Mouse (Mus musculus): ENCODE data around the gene Rnf224.

The Rnf224 gene

DNA sequence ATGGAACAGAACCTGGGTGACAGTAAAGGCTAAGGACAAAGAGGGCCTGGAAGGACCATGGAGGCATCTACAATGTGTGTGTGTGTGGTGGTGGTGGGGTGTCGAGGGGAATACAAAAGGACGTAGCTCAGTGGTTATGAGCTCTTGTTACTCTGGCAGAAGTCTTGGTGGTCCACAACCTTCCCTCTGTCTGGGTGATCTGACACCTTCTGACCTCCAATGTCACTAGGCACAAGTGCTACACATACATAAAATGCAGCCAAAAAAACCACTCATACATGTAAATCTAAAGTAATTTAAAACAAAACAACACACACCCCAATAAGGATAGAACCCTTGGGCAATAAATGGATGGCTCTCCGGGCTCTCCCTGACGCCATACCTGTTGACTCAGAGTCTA lies 9.2 kb downstream of the Rnf224 start:
- DNase-seq (ENCODE audit: low read depth, low spot score): no peak

DNA sequence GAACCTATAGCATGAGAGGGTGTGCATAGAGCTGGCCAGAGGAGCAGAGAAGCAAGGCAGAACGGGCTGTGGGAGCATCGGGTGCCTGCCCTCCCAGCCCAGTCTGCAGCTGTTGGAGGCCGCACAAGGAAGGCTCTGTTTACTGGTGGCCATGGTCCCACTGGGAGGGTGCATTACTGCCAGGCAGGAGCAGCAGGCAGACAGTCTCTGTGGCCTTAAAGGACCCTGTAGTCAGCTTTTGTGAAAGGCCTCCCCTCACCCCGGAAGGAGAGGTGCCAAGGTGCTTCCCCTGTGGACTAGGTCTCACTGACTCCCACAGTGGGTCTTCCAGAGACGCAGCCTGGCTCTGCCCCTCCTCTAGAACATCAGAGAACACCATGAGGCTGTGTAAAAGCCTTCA lies 9.7 kb downstream of the Rnf224 start:
- peak; percentile 80 for DNase-seq (ENCODE audit: low read depth, low spot score)

DNA sequence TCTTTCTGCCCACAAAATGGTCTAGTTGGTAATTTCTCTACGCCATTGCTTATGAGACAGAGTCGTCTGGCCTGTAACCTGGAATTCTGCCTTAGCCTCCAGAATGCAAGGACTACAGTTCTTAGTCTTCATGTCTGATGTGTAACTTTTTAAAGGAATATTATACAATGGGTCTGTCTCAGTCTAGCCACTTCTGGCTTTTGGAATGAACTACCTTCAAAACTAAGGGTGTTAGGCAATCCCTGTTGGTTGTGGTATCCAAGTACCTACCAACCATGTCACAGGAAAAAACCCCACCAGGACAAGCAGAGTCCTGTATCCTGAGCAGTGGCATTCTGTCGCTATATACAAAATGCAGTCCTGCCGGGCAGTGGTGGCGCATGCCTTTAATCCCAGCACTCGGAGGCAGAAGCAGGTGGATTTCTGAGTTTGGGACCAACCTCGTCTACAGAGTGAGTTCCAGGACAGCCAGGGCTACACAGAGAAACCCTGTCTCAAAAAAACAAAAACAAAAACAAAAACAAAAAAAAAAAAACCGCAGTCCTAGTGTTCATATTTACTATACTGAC lies 10.7 kb downstream of the Rnf224 start:
- DNase-seq (ENCODE audit: low read depth, low spot score): no peak

DNA sequence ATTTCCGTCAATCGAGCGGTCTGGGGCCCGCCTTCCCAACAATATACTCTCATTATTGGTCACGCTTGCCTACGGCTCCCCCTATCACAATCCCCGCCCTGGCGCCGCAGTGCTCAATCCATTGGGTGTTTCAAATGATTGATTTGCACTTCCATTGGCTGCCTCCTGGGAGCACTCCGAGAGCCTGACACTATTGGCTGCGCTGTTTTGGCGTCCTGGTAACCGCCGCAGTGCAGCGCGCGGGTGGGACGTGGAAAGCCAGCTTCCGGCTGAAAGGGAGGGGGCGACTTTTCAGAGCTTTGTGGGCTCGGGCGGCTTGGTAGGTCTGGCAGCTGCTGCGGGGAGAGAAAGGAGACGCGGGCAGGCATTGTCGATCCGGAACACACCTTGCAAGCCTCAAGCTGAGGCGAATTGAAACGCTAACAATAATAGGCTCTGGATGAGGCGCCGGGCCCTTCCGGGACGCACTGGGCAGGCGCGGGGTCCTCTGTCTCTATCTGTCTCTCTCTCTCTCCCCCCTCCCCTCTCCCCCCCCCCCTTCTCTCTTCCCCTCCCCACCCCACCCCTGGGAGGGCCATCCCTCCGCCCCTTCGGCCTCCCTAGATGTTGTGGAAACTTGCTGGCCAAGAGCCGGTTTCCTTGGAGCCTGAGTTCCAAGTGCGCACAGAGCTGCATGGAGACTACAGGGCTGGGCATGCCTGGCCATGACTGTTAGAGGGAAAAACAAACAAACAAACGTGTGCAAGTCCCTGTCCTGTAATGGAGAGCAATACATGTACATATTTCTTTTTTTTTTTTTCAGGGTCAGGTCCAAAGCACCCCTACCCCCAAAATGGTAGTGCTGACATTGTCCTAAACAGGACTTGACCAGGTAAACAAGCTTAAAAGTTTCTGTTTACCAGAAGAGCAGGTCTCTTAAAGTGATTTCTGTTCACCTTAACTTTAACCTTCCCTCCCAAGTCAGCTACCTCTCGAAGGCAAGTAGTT lies 11.5 kb downstream of the Rnf224 start:
- DNase-seq (ENCODE audit: low read depth, low spot score): peak; percentile 100

DNA sequence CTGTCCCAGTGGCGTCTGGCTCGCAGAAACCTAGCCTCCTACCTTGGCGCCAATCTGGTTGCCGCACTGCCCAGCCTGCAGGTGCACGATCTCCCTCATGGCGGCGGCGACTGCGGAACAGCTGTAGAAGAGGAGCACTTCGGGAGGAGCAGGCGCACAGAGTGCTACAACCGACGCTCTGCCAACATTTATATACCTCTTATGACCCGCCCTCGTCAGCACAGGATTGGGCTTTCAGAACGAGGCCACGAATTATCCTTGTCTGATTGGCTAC lies 12.2 kb downstream of the Rnf224 start, which contains the start of gene Tubb4b:
Gene Tubb4b, minus strand, starts transcription at position 211 of the 274 bp plus-strand sequence.
- DNase-seq (ENCODE audit: low read depth, low spot score): no peak

DNA sequence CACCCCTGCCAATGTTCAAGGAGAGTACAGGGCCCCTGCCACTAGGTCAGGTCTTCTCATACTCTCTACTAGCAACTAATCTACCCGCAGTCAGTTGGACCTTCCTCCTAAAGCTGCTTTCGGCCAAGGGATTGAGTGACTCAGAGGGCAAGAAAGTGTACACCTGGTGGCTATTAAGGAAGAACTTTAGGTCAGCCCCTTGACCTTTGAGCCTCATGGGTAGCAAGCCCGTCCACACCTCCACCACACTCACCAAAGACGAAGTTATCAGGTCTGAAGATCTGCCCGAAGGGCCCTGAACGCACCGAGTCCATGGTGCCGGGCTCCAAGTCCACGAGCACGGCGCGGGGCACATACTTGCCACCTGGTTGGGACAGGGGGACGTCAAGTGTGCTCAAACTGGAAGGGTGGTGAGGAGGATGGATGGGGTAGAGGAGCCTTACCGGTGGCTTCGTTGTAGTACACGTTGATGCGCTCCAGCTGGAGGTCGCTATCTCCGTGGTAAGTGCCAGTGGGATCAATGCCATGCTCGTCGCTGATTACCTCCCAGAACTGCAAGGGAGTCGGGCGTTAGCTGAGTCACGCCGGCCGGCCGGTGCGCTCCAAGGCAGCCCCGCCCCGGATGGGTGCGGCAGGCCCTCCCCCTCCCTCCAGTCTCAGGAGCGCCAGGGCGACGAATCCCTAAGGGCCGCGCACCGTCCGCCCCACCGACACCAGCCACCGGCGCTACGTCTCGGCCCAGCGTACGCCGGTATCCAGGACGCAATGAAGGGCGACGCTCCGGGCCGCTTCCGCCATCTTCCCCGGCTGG lies 12.7 kb downstream of the Rnf224 start:
- peak; percentile 86 for DNase-seq (ENCODE audit: low read depth, low spot score)

DNA sequence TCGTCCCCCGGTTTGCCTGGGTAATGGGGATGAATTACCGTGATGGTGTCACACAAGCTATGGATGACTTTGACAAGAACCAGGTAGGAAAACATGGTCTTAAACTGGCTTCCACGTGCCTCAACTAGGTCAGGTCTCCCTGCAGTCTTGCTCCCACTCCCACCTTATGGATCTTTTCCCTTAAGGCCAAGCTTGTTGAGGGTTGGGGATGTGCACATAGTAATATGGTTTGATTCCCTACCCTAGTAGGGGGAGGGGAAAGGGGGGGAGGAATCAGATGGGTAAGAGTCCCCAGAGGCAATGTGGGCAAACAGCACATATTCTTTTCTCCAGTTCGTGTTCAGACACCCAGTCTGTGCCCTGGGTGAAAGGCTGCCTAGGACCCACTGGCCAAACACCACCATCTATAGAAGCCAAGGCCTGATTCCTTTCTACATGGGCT lies 15.2 kb downstream of the Rnf224 start:
- no peak for DNase-seq (ENCODE audit: low read depth, low spot score)

DNA sequence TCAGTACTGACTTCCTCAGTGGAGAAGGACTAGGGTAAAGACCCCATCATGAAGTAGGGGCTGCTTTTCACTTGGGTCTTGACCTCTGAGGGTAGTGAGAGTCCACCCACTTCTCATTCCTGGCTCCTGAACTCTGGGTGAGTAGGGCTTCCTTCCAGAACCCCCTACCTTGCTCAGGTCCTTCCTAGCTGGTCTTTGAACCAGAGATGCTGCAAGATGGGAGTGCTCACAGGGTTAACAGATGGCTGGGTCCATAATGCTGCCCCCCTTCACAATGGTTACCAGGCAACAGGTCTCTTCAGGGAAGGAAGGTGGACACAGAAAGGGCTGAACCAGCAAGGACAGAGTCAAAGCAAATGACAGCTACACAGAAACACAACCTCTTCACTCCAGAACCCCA lies 18.1 kb downstream of the Rnf224 start, which contains the start of gene Fam166a:
Gene Fam166a, plus strand, starts transcription at position 301 of the 400 bp plus-strand sequence.
- no peak for DNase-seq (ENCODE audit: low read depth, low spot score)

DNA sequence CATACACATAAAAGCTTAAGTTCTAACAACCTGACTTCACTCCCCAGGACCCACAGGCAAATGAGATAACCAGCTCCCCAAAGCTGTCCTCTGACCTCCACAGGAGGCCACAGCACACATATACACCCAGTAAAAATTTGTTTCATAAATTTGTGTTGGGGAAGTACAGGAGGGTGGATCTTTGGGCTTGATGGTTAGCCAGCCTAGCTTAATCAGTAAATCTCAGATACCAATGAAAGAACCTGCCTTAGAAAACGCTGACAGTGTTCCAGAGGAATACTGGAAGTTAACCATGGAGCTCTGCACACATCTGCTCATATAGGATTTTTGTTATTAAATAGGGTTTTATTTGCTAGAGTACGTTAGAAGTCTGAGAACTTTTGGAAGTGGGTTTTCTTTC lies 18.9 kb downstream of the Rnf224 start:
- no peak for DNase-seq (ENCODE audit: low read depth, low spot score)

DNA sequence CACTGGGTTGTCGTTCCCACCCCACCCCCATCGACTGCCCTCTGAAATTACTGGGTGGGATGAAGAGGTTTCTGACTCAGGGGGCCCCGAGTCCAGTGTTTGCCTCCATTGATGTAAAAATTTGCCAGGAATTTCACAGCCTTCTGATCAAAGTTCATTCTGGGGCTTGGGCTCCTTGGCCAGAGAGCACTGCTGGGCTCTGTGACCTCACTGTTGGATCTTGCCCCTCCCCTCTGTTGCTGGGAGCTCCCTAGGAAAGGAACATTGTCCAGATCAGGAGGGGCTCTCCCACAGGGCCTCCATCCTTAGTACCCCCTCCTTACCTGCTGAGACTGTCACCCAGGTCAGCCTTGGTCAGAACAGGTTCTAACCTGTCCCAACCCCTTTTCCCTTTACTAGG lies 22.1 kb downstream of the Rnf224 start, which contains the start of gene Stpg3:
Gene Stpg3, minus strand, starts transcription at position 194 of the 400 bp plus-strand sequence.
- DNase-seq (ENCODE audit: low read depth, low spot score): no peak

DNA sequence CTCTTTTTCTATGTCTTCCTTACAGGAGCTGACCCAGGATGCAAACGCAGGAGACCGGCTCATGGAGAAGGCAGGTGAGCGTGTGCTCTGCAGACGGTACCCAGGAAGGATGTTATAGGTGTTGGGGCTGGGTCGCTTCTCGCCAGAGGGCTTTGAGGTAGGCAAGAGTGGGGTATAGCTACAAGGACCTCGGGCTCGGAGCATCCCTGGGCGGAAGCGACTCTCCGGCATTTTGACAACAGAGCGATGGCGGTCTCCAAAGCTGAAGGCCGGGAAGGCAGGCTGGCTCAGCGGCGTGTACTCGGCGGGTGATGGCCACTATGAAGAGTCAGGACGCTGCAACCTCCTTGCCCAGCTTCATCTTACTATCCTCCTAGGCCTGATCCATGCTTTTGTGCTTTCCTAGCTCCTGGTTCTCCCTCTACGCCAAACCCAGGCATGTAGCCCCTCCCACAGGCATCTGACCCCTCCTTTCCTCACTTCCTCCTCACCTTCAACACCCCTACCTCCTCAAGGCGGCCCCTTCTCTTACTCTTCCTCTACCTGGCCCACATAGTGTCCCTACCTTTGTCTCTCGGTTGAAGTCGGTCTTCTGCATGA lies 23.2 kb downstream of the Rnf224 start:
- DNase-seq (ENCODE audit: low read depth, low spot score): no peak

DNA sequence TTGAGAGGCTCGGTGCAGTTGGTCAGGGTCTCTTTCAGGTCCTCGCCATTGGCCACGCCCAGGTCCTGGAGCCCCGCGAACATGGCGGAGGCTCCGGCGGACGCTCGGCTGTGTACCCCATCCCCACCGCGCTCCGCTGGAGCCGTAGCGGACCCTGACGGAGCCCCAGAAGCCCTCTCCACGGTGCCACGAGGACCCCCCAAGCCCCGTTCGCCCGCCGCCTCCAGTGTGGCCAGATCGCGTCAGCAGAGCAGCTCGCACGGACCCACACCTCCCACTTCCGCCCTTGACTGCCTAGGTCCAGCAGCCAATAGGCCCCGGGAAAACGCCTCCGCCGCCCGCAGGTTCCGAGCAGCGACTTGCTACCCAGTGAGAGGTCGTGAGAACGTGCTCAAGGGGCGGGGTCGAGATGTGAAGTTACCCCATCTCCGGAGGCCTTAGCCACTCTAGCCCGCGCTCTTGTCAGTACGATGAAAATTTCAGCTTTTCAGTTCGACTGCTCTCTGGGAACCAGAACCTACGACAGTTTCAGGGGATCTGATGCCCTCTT lies 25.4 kb downstream of the Rnf224 start, which contains the start of gene Nelfb:
Gene Nelfb, minus strand, starts transcription at position 369 of the 550 bp plus-strand sequence.
- peak; percentile 75 for DNase-seq (ENCODE audit: low read depth, low spot score)

DNA sequence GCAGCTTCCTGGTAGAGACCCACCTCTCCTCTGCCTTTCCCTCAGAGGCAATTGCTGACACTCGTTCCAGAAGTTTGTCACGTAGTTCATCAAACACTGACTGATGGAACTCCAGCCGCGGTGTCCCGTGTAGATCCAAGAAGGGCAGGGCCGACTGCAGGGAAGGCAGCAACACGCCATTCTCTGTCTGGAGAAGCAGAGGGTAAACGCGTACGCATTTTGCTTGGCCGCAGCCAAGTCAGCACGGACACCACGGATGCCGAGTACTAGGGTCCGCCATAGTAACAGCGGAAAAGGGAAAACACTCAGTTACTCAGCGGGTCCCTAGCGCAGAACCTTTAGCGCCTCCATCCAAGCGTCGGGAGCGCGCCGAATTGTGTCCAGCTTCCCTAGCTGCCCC lies 25.9 kb downstream of the Rnf224 start:
- DNase-seq (ENCODE audit: low read depth, low spot score): no peak

DNA sequence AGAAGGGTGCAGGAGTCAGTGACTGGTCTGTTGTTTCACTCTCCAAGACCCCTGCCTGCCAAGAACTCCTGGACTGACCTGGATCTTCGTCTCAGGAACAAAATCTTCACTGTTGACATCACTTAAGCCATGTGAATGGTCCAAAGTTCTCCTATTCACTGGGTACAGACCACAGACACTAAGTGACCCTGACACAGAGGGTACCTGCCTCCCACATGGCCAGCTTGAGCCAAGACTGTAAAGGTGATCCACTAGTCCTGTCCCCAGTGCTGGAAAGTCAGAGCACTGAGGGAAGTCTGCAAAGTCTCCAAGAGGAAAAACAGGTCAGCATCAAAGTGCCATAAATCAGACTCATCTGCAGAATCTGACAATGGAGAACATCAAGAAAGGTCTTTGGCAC lies 29.0 kb downstream of the Rnf224 start:
- DNase-seq (ENCODE audit: low read depth, low spot score): no peak

DNA sequence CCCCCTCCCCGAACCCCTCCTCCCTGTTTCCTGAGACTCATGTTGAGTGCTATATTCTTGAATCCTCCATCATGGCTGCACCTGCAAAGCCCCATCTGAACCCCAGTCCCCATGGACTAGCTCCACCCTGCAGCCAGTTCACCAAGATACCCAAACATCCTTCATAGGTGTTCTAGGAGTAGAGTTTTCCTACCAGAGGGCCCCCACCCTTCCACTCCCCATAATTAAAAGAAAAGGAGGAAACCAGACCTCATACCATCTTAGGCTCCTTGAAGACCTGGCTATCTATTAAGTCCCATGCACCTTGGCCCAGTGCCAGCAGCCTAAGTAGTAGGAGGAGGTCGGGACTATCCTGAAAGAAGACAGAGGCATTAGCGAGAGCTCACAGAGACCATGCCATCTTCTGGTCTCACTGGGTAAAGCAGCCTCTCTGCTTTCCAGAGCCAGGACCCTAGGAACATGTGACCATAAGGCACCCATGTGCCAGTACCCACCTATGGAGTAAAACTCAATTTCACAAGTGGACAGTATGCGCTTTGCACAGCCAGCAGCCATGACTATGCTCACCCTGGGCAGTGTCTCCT lies 32.9 kb downstream of the Rnf224 start:
- DNase-seq (ENCODE audit: low read depth, low spot score): no peak

DNA sequence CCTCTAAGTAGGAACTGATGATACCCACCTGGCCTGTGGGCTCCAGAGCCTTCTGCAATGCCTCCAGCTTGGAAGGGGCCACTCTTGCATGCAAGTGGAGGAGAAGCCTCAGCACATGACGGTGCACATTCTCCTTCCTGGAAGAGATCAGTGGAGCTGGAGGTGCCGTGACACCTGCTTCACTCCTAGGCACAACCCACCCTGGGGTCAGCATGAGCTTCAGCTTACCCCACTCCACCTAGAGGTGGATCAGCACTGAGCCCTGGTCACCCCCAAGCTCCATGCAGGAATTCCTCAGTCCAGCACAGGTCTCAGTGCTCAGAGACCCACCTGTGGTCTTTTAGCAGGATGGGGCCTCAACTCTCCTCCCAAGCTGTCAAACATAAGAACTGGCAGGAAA lies 36.0 kb downstream of the Rnf224 start:
- no peak for DNase-seq (ENCODE audit: low read depth, low spot score)

DNA sequence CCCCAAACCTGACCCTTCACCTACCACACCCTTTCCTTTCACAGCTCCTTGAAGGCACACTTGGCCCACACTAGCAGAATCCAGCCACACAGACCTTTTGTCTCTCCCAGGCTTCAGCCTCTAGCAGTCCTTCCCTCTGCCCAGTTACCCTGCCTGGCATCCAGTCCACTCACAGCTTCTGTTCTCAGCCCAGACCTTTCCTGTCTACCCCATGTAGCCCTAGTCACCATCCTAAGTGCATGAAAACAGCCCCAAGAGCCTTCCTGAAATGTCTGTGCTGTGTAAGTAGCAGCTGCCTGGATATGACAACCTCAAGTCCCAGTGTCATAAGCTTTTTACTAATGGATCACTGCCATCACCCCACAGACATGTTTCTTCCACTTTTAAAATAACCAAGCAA lies 38.6 kb downstream of the Rnf224 start:
- no peak for DNase-seq (ENCODE audit: low read depth, low spot score)

DNA sequence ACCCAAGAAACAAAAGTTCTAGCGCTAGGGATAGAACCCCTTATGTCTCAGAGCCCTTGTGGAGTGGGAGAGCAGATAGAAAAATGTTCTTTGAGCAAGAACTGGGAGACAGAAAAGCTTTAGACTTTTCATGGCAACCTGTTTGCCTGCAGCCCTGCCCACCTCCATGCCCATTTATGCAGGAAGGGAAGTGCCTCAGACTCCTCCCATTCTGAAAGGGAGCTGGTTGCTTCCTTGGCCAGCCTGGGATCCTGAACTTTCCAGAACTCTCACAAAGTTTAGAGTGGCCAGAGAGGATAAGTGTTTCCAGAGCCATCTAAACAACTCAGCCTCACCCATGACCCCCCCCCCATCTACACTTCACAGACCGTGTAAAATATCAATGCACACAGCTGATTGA lies 39.4 kb downstream of the Rnf224 start:
- DNase-seq (ENCODE audit: low read depth, low spot score): no peak

DNA sequence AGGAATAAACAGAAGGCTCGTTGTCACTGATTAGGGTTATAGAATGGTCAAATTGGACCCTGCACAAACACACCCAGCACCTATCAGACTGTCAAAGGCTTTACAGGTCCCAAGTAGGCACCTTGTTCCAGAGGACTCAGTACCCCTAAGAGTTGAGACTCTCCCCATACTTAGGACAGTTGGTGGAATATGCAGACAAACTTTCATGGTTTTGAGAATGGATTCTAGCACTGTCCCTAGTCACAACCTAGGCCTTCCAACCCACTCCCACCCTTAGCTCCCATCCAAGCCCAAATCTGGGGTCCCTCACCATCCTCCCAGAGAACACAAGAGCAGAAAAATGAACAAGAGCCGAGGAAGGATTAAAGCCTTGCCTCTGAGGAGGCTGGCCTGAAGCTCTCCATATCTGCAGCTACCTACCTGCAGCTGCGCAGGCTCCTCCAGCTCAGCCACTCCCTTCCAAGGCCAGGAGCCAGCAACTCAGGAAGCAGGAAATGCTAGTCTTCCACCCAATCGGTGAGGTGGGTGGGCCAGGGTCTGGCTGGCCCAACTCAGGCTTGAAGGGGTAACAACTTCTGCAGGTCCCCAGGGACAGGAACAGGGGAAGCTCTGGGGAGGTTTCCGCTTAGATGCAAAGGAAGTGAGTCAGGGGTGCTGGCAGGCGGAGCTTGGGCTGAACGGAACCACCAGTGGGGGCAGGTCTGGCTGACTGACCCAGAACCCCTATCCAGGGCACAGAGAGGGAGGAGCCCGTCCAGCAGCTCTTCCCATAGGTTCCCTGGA lies 40.2 kb downstream of the Rnf224 start, which contains the start of gene Tor4a:
Gene Tor4a, minus strand, starts transcription at position 715 of the 783 bp plus-strand sequence.
- DNase-seq (ENCODE audit: low read depth, low spot score): peak; percentile 85
